10 mouse cellular contexts compared by ENCODE assay signal in genomic region chrX:60890651-60891050, GRCm38 (mm10). TPM values are rescaled to one million over a fixed set of nuclear protein-coding genes. Genes with fewer than 3 reads are reported as not detected.
A peak's percentile ranks its signal among the peaks of the same experiment; 100 is the strongest.
DNase-seq lines count a peak whose midpoint lies in the region; ATAC-seq and TF ChIP-seq lines count a peak whose summit lies in the region.
"Had no signal": no experiment of that assay in that cellular context is flagged by ENCODE, and none has a peak within 500 bp of the region (broad histone marks: within the 10 kb centered on the region; RNA-seq: fewer than 3 reads in every experiment).

No protein-coding gene starts in this region.

- H3K9me3 ChIP-seq in lung, postnatal 0 days (ENCODE audit: low read length), result no peaks in the 10 kb centered on the region
- H3K9me3 ChIP-seq in forebrain, embryonic 14.5 days (replicated peaks; ENCODE audit: control insufficient read depth, low read length), result no peaks in the 10 kb centered on the region
- no peaks in the 10 kb centered on the region for H3K9me3 ChIP-seq in intestine, postnatal 0 days (ENCODE audit: control insufficient read depth)
- no peaks in the 10 kb centered on the region for H3K9me3 ChIP-seq in stomach, postnatal 0 days (ENCODE audit: control insufficient read depth, low read length)

- peak overlapping the region; percentile 8; the same call in 1 of the 2 replicates for H3K4me3 ChIP-seq in lung, postnatal 0 days (ENCODE audit: low read depth, low read length)
- H3K4me3 ChIP-seq in forebrain, embryonic 14.5 days (ENCODE audit: low read depth, low read length), result peak overlapping the region; percentile 51
- peak overlapping the region; percentile 40; the same call in 1 of the 2 replicates for H3K4me3 ChIP-seq in intestine, postnatal 0 days (ENCODE audit: low read depth, low read length)
- no peak overlapping the region for H3K4me3 ChIP-seq in stomach, postnatal 0 days (ENCODE audit: low read depth, low read length)
- H3K4me3 ChIP-seq: erythroblast, embryonic 14.5 days had no signal

- no peak for DNase-seq in lung, postnatal 0 days (ENCODE audit: low spot score)
- no peak for DNase-seq in lung, postnatal 14 days
- DNase-seq in forebrain, embryonic 14.5 days (ENCODE audit: low spot score), result no peak
- no peak for DNase-seq in stomach, postnatal 0 days (ENCODE audit: low spot score)
- no peak for DNase-seq in embryo, embryonic 10 days (ENCODE audit: low spot score)
- no peak for DNase-seq in adrenal gland, postnatal 4 days (ENCODE audit: low spot score in 2 of 2)
- DNase-seq: thymus, postnatal 14 days had no signal

- no peak overlapping the region for H3K9ac ChIP-seq in lung, postnatal 0 days (replicated peaks; ENCODE audit: low read depth)
- peak overlapping the region; percentile 71 for H3K9ac ChIP-seq in forebrain, embryonic 14.5 days (ENCODE audit: low read length)
- H3K9ac ChIP-seq in intestine, postnatal 0 days (ENCODE audit: low read depth, low read length), result no peak overlapping the region
- no peak overlapping the region for H3K9ac ChIP-seq in stomach, postnatal 0 days (ENCODE audit: low read length)

- no peaks in the 10 kb centered on the region for H3K4me1 ChIP-seq in lung, postnatal 0 days (ENCODE audit: insufficient read depth, low read depth, low read length)
- 0 out of 2 replicates have a peak, but pooled peaks cover under 1% of the 10 kb centered on the region for H3K4me1 ChIP-seq in forebrain, embryonic 14.5 days (ENCODE audit: control insufficient read depth, insufficient read depth, low read length)
- no peaks in the 10 kb centered on the region for H3K4me1 ChIP-seq in intestine, postnatal 0 days (replicated peaks; ENCODE audit: control insufficient read depth, insufficient read depth, low read length)
- H3K4me1 ChIP-seq in stomach, postnatal 0 days (replicated peaks; ENCODE audit: control insufficient read depth, insufficient read depth), result no peaks in the 10 kb centered on the region

- no peak for TF ChIP-seq CTCF in lung, postnatal 0 days (IDR thresholded peaks at IDR 0.05)
- no peak for TF ChIP-seq CTCF in intestine, postnatal 0 days (IDR thresholded peaks at IDR 0.05; ENCODE audit: low read depth)
- no peak for TF ChIP-seq CTCF in stomach, postnatal 0 days (IDR thresholded peaks at IDR 0.05; ENCODE audit: low read depth)

- no peak overlapping the region for H3K27ac ChIP-seq in lung, postnatal 0 days (ENCODE audit: low read length)
- H3K27ac ChIP-seq in forebrain, embryonic 14.5 days (ENCODE audit: low read depth, low read length), result no peak overlapping the region
- H3K27ac ChIP-seq in intestine, postnatal 0 days (ENCODE audit: low read depth, low read length), result no peak overlapping the region
- no peak overlapping the region for H3K27ac ChIP-seq in stomach, postnatal 0 days (replicated peaks)

- ATAC-seq in lung, postnatal 0 days, result no peak
- ATAC-seq in forebrain, embryonic 14.5 days, result no peak
- ATAC-seq in intestine, postnatal 0 days, result no peak
- ATAC-seq in stomach, postnatal 0 days (ENCODE audit: low FRiP score, low TSS enrichment), result no peak
- ATAC-seq: Patski had no signal

- peaks cover 15% of the 10 kb centered on the region; the same call in 1 of the 2 replicates for H3K27me3 ChIP-seq in lung, postnatal 0 days (replicated peaks; ENCODE audit: insufficient read depth, low read length)
- H3K27me3 ChIP-seq in forebrain, embryonic 14.5 days (replicated peaks; ENCODE audit: control insufficient read depth, insufficient read depth, low read length), result no peaks in the 10 kb centered on the region
- peaks cover 42% of the 10 kb centered on the region for H3K27me3 ChIP-seq in intestine, postnatal 0 days (replicated peaks; ENCODE audit: control insufficient read depth, insufficient read depth, low read length)
- H3K27me3 ChIP-seq in stomach, postnatal 0 days (ENCODE audit: control insufficient read depth, insufficient read depth, low read length), result no peaks in the 10 kb centered on the region

- WGBS in lung, postnatal 0 days, result 17% methylated on average over 18 of the region's 18 CpGs
- WGBS in forebrain, embryonic 14.5 days, result 31% methylated on average over 18 of the region's 18 CpGs
- 19% methylated on average over 18 of the region's 18 CpGs for WGBS in intestine, postnatal 0 days
- 23% methylated on average over 18 of the region's 18 CpGs for WGBS in stomach, postnatal 0 days

- H3K4me2 ChIP-seq in lung, postnatal 0 days (replicated peaks; ENCODE audit: low read depth, low read length), result no peak overlapping the region
- peak overlapping the region; percentile 61 for H3K4me2 ChIP-seq in forebrain, embryonic 14.5 days (ENCODE audit: low read length)
- H3K4me2 ChIP-seq in intestine, postnatal 0 days (replicated peaks; ENCODE audit: low read depth), result peak overlapping the region; percentile 32
- H3K4me2 ChIP-seq in stomach, postnatal 0 days (replicated peaks; ENCODE audit: low read depth), result 0 out of 2 replicates have a peak overlapping the region, but pooled peaks have one; percentile 14

- H3K36me3 ChIP-seq in lung, postnatal 0 days (ENCODE audit: insufficient read depth, low read length), result no peaks in the 10 kb centered on the region
- H3K36me3 ChIP-seq in forebrain, embryonic 14.5 days (ENCODE audit: control insufficient read depth, insufficient read depth, low read length), result no peaks in the 10 kb centered on the region
- H3K36me3 ChIP-seq in intestine, postnatal 0 days (ENCODE audit: control insufficient read depth, insufficient read depth), result no peaks in the 10 kb centered on the region
- no peaks in the 10 kb centered on the region for H3K36me3 ChIP-seq in stomach, postnatal 0 days (ENCODE audit: control insufficient read depth, insufficient read depth, low read length)

- TF ChIP-seq EP300 in lung, postnatal 0 days (IDR thresholded peaks at IDR 0.05), result no peak
- TF ChIP-seq EP300 in stomach, postnatal 0 days (optimal IDR thresholded peaks at IDR 0.05), result no peak

RNA-seq across cellular contexts. Expression of gene Sox3, which starts 2.6 kb away (rescaled TPM):
- polyA plus RNA-seq in lung, postnatal 0 days (2015; fragmentation: Nextera tagmentation; extraction: Ambion mirVana), result 0.06 TPM in 1 of 2 replicates, not detected in the other
- 2.4 and 3.4 TPM in 2 replicates for polyA plus RNA-seq in forebrain, embryonic 14.5 days (2014; fragmentation: Nextera tagmentation; extraction: Ambion mirVana)
- polyA plus RNA-seq in intestine, postnatal 0 days (2015; fragmentation: Nextera tagmentation; extraction: Ambion mirVana), result 0.07 and 0.10 TPM in 2 replicates
- 0.08 and 0.17 TPM in 2 replicates for polyA plus RNA-seq in stomach, postnatal 0 days (2015; fragmentation: Nextera tagmentation; extraction: Ambion mirVana)
- under 1 TPM; 0.48 to 0.64 TPM for total RNA-seq in adrenal gland, postnatal 4 days (2021)
- polyA plus RNA-seq: erythroblast, embryonic 14.5 days; Patski had no signal
